Mouse (Mus musculus) WW6 (cell line): ENCODE measurements at regions not wholly inside any gene's neighbourhood (a gene's known extent, or its start where the extent isn't known, plus 50 kb on each side); places are given as distances from the start of the nearest gene placed in this dataset.
"Not testable (repeated sequence)": the region's sequence is repeated elsewhere in the genome, so short reads cannot be mapped to it uniquely, and the experiment has no call there.

Experiments
- DNase-seq: peaks from one replicate; pipeline ENCODE4 v3.0.0-alpha.2; 2013; ENCODE audit warnings: low read depth, low spot score

DNA sequence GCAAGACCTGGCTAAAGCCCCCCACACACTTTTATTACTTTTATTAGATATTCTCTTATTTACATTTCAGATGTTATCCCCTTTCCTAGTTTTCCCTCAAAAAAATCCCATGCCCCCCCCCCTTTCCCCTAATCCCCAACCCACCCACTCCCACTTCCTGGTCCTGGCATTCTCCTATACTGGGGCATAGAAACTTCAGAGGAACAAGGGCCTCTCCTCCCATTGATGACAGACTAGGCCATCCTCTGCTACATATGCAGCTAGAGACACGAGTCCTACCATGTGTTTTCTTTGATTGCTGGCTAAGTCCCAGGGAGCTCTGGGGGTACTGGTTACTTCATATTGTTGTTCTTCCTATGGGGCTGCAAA, 116.8 kb downstream of the Rfpl4b start:
- not testable (repeated sequence) for DNase-seq

DNA sequence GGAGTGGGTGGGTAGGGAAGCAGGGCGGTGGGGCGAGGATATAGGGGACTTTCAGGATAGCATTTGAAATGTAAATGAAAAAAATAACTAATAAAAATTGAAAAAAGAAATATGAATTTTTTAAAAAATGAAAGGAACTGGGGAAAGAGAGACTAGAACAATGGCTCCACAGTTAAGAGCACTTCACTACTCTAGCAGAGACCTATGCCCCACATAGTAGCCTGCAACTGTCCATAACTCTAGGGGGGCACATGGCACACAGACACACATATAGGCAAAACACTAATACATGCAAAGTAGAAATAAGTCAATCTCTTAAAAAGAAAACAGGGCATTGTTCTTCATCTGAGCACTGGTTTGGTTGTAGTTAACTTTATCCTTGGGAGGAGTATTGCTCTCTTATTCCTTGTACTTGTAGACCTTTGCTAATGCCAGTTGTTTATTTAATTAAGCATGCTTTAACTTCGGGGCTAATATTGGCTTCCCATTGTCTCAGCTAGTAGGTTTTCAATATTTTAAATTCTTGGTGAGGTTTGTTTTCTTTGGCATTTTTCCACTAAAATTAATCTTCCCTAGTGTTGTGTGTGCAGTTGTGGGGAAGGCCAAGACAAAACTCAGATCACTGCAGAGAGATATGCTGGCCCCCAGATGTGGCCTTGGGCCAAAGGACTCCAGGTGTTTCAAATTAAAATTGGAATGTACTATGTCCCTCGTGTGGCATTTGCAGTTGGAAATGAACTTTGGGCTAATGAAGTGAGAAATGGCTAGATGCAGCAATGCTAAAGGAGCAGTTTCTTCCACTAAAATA, 117.4 kb downstream of the Rfpl4b start:
- DNase-seq: no peak

DNA sequence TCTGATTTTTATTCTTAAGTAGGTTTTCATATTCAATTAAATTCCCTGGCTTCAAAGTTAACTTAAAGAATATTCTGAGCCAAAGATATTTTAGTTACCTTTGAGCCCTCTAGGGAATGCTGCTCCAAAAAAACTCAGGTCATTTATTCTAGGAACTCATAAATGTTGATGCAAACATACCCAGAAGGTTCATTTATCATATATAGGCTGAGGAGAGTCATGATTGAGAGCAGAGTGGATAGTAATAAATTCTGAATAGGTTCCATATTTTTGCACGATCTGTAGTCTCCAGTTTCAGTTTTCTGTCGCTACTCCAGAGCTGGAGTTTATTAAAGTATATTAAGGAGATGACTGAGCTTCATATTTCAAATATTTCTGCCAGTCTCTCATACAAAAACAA, 144.1 kb downstream of the Rfpl4b start:
- no peak for DNase-seq

DNA sequence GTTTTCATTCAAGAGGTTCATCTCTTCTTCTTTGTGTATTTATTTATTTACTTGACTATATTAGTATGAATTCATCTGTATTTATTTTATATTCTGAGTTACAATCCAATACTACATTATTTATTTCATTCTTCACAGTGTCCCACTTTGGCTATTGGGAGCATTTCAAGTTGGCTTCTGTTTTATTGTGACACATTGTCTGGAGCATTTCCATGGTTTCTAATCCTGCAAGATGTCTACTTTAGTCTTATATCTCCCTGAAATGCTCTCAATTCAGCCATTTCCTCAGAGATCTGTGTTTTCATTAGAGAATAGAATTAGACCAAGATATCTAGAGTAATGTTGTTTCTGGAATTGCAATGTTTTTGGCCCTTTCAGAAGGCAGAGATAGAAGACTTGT, 153.0 kb downstream of the Rfpl4b start:
- no peak for DNase-seq

DNA sequence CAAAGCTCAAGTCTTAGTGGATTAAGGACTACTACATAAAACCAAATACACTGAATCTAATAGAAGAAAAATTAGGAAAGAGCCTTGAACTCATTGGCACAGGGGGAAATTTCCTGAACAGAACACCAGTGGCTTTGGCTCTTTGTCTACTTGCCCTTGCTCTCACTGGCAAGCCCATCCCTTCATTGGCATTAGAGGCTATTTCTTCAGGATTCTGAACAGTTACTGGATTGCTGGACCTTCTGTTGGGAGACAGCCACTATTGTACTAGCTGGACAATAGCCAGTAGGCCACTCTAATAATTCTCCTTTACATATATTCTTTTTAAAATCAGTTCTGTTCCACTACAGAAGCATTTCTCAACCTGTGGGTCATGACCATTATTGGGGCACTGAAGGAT, 153.7 kb downstream of the Rfpl4b start:
- no peak for DNase-seq

DNA sequence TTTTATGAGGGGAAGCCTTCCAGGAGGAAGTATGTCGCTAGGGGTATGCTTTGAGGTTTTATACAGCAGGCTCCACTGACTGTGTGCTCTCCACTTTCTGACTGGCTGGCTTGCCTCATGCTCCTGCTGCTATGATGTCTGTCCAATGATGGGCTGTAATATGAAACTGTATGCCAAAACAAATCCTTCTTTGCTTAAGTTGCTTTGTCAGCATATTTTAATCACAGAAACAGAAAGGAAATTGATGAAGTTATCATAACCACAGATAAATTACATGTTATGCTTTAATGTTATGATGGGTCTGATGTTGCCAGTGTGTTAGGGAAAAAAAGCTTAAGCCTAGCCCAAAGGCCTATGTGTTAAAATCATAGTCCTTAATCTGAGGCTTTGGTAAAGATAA, 185.9 kb downstream of the Rfpl4b start:
- DNase-seq: no peak

DNA sequence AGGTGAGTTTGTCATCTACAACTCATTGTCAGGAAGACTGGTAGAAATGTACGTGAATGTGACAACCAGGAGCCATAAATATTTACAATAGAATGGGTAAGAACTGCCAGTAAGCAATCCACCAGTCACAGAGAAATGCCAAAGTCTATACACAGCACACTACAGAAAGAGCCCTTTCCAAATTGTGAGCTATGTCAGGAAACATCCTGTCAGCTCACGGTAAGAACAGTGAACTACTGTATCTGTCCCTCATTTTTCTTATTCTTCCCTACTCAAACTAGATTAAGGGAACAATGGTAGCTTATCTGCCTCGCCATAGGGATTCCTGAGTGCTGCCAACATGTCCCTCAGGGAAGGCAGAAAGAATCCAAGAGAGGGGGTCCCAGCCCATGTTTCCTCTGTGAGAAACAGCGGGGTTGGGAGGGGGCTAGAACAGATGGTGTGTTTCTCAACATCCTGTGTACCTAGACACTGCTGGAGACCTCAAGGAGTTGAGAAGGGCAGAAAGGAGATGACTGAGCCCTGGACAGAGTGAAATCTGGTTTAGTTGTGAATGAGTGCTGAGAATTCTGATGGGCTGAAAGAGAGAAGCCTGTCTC, 191.6 kb downstream of the Rfpl4b start:
- no peak for DNase-seq

DNA sequence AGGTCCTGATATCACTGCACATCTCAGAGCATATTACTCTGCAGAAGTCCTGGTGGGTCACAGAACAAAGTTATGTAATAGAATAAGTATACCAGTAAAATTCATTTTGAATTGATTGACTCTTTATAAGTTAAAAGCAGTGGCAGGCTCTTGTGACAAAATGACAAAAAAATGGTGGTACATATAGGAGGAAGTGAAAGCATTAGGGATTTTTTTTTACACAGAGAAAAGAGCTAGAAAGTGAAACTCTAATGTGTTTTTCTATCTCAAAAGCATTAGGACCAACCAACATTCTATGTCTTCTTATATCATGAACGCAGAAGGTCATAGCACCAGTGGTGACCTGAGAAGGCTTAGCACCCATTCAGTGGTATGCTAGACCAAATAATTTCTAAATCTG, 198.2 kb downstream of the Rfpl4b start:
- no peak for DNase-seq

DNA sequence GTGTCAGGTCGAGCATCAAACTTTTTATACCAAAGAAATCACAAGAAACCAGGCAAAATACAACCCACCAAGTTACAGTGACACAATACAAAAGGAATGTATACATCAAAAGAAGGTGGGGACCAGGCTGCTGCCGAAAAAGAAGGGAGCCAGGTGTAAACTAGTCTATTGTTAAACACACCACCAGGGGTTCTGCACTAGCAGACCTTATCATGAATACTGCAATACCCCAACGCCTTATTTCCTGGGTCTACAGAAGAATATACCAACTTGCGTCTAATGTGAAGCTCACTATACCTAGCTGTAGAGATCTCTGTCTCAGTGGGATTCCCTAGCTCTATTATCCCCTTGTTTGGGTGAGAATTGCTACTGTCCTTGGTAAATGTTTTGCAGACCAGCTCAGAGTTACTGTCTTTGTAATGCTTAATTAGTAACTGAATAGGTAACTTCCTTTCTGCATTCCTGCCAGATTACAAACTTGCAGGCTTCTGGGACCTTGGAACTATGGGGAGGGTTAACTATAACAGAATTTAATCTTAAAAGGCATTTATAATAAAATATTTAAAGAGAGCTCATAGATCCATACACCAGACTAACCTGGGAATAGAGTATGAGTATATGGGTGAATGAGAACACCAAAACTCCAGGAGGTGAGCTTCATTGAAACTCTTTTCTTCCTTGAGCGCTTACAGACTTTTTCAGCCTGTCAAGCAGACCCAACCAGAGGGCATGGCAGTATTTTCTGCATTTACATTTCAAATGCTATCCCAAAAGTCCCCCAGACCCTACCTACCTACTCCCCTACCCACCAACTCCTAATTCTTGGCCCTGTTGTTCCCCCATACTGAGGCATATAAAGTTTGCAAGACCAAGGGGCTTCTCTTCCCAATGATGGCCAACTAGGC, 211.7 kb downstream of the Rfpl4b start:
- peak; percentile 7 for DNase-seq

DNA sequence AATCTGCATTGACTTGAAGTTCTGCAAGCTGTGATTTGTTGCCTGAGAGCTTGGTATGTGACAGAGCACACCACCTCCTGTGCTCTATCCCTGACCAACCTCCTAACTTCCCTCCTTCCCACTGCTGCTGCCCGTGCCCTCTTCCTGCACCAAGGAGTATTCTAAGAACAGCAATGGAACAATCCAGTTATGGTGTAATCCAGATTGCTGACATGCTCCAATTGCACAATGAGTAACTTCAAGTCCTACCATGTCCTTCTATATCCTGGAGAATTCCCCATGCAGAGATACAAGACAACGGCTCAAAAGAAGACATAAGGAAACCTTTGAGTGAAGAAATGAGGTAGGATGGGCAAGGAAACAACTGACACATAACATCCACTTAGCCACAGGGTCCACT, 235.5 kb downstream of the Rfpl4b start:
- DNase-seq: no peak

DNA sequence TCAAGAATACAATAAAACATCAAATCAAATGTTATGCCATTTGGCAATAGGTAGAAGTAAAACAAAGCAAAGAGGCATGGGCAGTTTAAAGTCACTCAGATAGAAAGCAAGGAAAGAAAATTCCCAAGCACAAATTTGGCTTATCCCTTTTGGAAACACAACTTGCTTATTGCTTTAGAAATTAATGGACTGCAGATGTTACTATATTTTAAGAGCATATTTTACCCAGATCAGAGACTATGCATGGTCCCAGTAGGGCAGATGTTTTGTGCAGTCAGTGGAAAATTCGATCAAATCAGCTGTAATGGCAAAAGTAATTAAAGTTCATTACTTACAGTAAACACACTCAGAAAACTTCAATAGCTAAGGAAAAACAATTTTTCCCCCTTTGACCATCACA, 245.9 kb downstream of the Rfpl4b start:
- DNase-seq: no peak

DNA sequence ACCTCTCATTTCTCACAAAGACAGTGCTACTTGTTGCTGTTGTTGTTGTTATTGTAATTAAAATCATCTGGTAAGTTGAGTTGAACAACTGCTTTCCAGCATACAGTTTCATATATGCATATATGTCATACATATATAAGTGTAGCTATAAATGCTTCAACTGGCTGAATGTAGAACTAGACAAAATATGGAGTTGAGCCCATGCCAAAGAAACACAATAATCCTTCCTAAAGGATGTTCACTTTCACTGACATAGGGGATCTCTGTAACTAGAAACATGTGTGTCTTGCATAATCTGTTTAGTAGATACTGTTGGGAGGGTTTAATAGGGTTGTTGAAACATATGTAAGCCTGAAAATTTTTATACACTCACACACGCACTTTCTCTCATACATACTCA, 247.9 kb downstream of the Rfpl4b start:
- no peak for DNase-seq

DNA sequence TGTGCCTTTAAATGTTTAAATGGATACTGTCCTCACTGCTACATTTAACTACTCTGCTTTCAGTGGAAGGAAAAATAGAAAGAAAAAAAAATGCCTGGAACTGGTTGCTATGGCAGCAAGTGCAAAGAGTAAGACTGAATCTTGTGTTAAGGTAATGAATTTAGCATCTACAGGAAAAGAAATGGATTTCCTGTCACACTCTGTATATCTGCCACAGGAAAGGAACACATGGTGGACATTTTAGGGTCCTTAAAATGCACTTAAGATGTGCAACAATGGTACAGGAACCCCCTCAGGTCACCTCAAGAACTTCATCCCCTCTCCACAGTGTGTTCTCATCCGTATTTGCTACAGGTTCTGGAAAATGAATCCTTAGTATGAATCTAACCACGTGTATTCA, 248.4 kb downstream of the Rfpl4b start:
- no peak for DNase-seq

DNA sequence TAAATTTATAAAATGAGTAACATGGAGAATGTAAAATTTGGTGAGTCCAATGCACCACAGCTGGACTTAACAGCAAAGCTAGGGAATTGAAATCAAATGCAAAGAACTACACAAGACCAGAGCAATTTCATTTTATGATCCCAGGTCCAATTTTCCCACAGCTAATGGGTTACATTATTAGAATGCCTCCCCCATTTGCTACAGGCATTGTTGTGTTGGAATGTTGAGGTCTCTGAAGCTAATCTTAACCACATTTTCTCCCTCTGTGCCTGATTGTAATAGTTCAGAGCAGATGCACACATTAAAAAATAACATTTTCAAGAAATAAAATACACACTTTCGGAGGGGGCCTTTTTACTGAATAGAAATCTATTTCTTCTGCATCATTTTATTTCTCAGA, 254.3 kb downstream of the Rfpl4b start:
- DNase-seq: no peak

DNA sequence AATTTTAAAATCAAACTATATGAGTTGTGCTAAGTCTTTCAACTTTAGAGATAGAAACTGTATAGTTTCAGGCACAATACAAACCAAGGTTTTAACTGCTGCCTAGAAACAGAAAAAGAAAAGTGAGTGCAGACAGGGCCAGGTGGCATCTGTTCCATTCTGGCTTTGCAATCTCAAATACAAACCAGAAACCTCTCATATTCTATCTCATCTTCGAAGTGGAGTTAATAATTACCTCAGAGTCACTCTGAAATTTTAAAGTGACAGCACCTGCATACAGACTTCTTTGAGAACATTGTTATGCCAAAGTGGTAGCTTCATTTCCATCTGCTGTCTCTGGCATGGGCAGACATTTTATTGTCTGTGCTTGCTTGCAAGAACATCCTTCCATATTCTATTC, 255.2 kb downstream of the Rfpl4b start:
- no peak for DNase-seq

DNA sequence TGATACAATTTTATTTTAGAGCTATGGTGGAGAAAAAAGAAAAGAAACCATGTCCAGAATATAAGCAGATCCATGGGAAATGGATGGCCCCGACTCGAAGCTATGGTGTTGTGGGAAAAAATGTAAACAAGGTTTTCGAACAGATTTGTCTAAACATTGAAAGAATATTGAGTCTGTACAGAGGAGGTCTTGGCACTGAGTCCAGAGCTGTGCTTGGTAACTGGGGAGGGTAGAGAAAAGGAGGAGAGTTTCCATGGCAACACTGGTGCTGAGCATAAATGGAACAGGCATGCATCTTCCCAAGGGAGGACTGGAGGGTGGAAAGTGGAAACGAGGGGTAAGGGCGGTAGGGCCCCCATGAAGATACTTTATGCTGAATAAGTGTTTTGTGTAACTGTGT, 266.5 kb downstream of the Rfpl4b start:
- DNase-seq: no peak

DNA sequence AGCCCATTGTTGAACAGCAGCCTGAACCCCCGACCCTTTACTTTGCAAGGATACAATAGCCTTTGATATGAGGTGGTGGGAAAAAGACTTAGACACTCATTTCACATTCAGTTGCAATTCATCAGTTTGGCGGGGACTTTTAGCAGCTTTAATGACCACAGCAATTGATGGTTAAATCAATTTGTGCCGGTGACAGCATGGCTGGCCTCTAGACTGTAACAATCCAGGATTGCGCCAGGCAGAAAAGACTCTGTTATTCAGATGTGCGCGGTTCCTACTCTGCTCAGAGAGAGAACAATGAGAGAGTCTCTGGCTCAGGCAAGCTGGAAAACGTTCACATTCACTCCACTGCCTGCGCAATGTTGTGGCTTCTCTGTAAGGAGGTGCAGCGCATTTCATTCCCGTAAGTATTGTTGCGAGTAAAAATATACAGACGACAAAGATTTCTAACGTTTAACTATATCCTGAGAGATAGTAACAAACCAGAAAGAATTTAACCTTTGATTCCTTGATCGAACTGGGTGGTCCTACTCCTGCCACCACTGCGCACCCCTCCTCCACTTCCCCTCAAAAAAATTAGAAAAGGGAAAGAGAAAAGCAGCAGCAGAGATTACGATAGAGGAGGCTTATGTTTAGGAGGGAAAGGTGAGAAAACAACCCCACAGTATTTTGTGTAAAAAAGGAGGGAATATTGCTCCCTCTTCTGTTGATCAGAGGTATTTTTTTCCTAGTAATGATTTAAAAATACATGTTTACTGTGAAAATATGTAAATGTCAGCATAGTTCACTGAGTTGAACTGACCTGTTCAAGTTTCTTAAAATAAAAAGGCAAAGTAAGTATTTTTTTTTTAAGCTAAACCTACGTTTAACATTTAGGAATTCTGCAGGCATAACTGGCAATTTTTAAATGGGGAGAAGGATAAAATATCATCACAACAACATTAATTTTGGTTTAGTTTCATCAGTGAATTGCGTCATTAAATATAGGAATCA, 267.6 kb downstream of the Rfpl4b start:
- DNase-seq: no peak

DNA sequence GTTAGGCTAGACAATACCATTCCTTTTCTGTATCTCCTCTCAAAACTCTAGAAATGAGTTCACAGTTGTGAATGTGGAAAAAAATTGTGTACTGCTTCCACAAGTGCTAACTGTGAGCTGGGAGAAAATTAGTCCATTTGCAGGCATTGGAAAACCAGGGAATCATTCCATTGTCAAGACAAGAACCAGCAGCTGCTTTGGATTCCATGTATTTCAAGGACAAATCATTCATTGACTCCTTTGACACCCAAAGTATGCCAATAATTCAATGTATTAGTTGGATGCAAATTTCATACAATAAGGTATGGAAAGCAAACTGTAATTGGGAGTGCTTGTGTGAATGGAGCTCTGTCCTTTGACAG, 268.3 kb downstream of the Rfpl4b start:
- DNase-seq: no peak

DNA sequence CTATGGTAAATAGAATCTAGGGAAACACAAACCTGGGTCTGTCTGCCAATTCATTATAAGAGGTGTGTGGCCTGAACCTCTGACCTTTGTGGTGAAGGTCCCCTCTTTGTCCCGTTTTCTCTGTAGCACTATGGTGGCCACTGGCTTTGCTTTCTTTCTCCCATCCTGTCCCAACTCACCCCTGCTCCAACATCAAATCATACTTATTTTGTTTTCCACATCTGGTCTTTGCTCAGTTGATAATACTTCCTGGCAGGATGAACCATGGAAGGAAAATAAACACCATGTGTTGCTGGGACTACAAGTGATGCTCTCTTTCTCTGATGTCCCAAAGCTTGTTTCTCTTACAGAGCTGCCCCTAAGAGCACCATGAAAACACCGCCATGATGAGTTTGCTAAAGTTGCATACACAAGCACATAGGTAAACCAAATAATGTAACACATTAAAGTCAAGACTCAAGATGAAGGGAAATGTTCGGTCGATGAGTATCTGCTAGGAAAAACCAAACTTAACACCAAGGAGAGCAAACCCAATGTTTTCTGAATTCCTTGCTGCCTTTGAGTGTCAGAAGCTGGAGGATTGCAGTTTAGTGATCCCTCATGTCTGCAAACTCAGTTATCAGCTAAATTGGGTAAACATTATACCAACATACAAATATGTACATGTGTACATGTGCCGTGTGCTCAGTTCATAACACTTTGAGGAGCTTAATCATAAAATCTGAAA, 269.1 kb downstream of the Rfpl4b start:
- DNase-seq: no peak

DNA sequence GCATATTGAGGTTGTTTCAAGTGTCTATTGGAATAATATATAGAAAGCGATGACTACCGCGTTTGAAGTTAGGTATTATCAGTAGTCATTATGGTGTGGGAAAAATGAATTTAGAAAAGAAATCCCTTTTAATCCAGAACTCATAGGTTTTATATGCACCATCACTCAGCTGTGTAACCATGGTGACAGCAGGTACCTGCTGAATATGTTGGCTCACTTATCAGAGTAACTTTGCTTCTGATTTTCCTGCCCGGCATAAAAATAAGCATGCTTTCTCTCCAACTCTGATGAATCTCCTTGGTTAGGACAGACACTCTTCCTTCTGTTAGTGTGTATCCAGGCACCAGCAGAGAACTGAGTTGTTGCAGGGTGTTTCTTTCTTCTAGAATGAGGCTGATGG, 281.5 kb downstream of the Rfpl4b start:
- no peak for DNase-seq

DNA sequence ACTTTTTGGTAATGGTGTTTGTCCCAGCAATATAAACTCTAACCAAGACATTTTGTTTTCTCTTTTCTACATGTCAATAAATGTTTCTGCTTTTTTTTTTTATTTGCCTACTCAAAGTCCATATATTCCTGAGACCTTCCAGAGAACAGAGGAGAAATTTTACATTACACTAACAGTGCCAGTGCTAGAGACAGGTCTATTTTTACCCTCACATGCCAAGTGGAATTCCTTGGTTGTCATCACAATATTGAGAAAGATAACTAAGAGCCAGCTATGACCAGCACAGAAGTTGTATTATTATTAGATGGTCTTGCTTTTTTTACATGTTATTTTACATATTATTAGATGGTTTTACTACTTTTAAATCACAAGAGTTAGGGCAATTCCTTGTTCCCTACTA, 282.8 kb downstream of the Rfpl4b start:
- no peak for DNase-seq
